ENCODE assay signal across 31 mouse cellular contexts in the genomic region with DNA sequence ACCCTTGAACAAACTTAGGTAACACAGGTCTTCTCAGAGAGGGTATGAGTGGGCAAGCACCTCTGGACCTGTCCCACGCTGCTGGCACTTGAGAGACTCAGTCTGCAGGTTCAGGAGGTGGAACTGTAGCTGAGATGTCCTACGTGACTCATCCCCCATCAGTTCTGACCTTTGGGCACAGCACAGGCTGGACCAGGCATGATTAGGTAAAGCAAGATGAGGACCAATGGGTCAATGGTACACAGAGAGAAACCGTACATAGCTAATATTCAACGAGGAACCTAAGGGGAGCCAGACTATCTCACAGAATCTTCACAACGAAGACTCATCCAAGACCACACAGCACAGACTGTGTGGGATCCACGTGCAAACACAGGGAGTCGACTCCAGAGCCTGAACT. TPM values are rescaled to one million over a fixed set of nuclear protein-coding genes. Genes with fewer than 3 reads are reported as not detected.
DNase-seq lines count a peak whose midpoint lies in the region; ATAC-seq and TF ChIP-seq lines count a peak whose summit lies in the region.
"Had no signal": no experiment of that assay in that cellular context is flagged by ENCODE, and none has a peak within 500 bp of the region (broad histone marks: within the 10 kb centered on the region; RNA-seq: fewer than 3 reads in every experiment).

No protein-coding gene starts in this region.

- no peak for TF ChIP-seq POLR2A in liver, adult 2 months (IDR thresholded peaks at IDR 0.05; ENCODE audit: extremely low read depth, insufficient read depth, low read length)

- no peak overlapping the region for H3K9ac ChIP-seq in liver, adult 2 months (ENCODE audit: low read depth, low read length)
- no peak overlapping the region for H3K9ac ChIP-seq in liver, embryonic 11.5 days (ENCODE audit: low read depth, low read length)
- H3K9ac ChIP-seq in liver, embryonic 16.5 days (ENCODE audit: low read depth, low read length): no peak overlapping the region
- H3K9ac ChIP-seq in liver, postnatal 0 days (replicated peaks): no peak overlapping the region
- H3K9ac ChIP-seq: embryonic facial prominence, embryonic 13.5 days; embryonic facial prominence, embryonic 15.5 days; forebrain, embryonic 12.5 days had no signal

- peaks cover 28% of the 10 kb centered on the region for H3K4me1 ChIP-seq in liver, adult 2 months (ENCODE audit: control insufficient read depth, insufficient read depth, low read length)
- H3K4me1 ChIP-seq in liver, embryonic 11.5 days (replicated peaks; ENCODE audit: control insufficient read depth, insufficient read depth, low read length): peaks cover 4% of the 10 kb centered on the region; the same call in 1 of the 2 replicates
- peaks cover 9% of the 10 kb centered on the region for H3K4me1 ChIP-seq in liver, embryonic 16.5 days (ENCODE audit: control insufficient read depth, low read depth, low read length)
- peaks cover 17% of the 10 kb centered on the region for H3K4me1 ChIP-seq in liver, postnatal 0 days (ENCODE audit: insufficient read depth)
- H3K4me1 ChIP-seq: embryonic facial prominence, embryonic 13.5 days; embryonic facial prominence, embryonic 15.5 days; forebrain, embryonic 12.5 days had no signal

- H3K36me3 ChIP-seq in liver, adult 2 months (ENCODE audit: control insufficient read depth, insufficient read depth, low read length): no peaks in the 10 kb centered on the region
- no peaks in the 10 kb centered on the region for H3K36me3 ChIP-seq in liver, embryonic 11.5 days (ENCODE audit: control insufficient read depth, insufficient read depth, low read length)
- no peaks in the 10 kb centered on the region for H3K36me3 ChIP-seq in liver, embryonic 16.5 days (ENCODE audit: control insufficient read depth, insufficient read depth)
- H3K36me3 ChIP-seq in liver, postnatal 0 days (replicated peaks; ENCODE audit: insufficient read depth, low read length): no peaks in the 10 kb centered on the region
- H3K36me3 ChIP-seq: embryonic facial prominence, embryonic 13.5 days; embryonic facial prominence, embryonic 15.5 days; forebrain, embryonic 10.5 days; forebrain, embryonic 12.5 days had no signal

- H3K27me3 ChIP-seq in liver, adult 2 months (ENCODE audit: control insufficient read depth, insufficient read depth, low read length): no peaks in the 10 kb centered on the region
- H3K27me3 ChIP-seq in liver, embryonic 11.5 days (replicated peaks; ENCODE audit: control insufficient read depth, insufficient read depth, low read length): no peaks in the 10 kb centered on the region
- H3K27me3 ChIP-seq in liver, embryonic 16.5 days (ENCODE audit: control insufficient read depth, insufficient read depth, low read depth, low read length): no peaks in the 10 kb centered on the region
- H3K27me3 ChIP-seq in liver, postnatal 0 days (ENCODE audit: insufficient read depth, low read length): no peaks in the 10 kb centered on the region
- H3K27me3 ChIP-seq: embryonic facial prominence, embryonic 13.5 days; embryonic facial prominence, embryonic 15.5 days; forebrain, embryonic 12.5 days had no signal

- peak overlapping the region; percentile 28; the same call in 1 of the 2 replicates for H3K27ac ChIP-seq in liver, adult 2 months (replicated peaks; ENCODE audit: insufficient read depth, low read depth, low read length)
- H3K27ac ChIP-seq in liver, embryonic 11.5 days (ENCODE audit: low read depth, low read length): no peak overlapping the region
- H3K27ac ChIP-seq in liver, embryonic 16.5 days (ENCODE audit: low read length): no peak overlapping the region
- peak overlapping the region; percentile 57 for H3K27ac ChIP-seq in liver, postnatal 0 days (ENCODE audit: low read depth)
- H3K27ac ChIP-seq: embryonic facial prominence, embryonic 13.5 days; embryonic facial prominence, embryonic 15.5 days; forebrain, embryonic 10.5 days; forebrain, embryonic 12.5 days had no signal

- H3K79me2 ChIP-seq in liver, adult 2 months (ENCODE audit: control insufficient read depth, insufficient read depth, low read length): peaks cover 8% of the 10 kb centered on the region

- peak; percentile 77 for DNase-seq in liver, adult 2 months (ENCODE audit: extremely low read depth, low read depth, low spot score)
- DNase-seq in liver, embryonic 11.5 days (ENCODE audit: low spot score): no peak
- no peak for DNase-seq in liver
- DNase-seq in liver, postnatal 0 days: no peak
- DNase-seq in yolk sac, embryonic 10.5 days (ENCODE audit: low spot score): peak; percentile 70
- DNase-seq in cerebellum, adult 9-10 months: no peak
- no peak for DNase-seq in Muller cell, postnatal 12 days (ENCODE audit: inconsistent ontology term)
- DNase-seq: adrenal gland, adult 8-10 months; adrenal gland, postnatal 14 days; adrenal gland, postnatal 36 days; cerebellum, adult 11-12 months; cerebellum, adult 2 months; cerebellum, adult 9-11 months; cerebellum, postnatal 14 days; cerebellum, postnatal 36 days; embryo, embryonic 11 days had no signal

- H3K9me3 ChIP-seq in liver, embryonic 11.5 days (ENCODE audit: control insufficient read depth, low read length): no peaks in the 10 kb centered on the region
- no peaks in the 10 kb centered on the region for H3K9me3 ChIP-seq in liver, embryonic 16.5 days (replicated peaks; ENCODE audit: control insufficient read depth, low read length)
- H3K9me3 ChIP-seq in liver, postnatal 0 days (ENCODE audit: low read length): no peaks in the 10 kb centered on the region
- H3K9me3 ChIP-seq: embryonic facial prominence, embryonic 13.5 days; embryonic facial prominence, embryonic 15.5 days; forebrain, embryonic 10.5 days; forebrain, embryonic 12.5 days had no signal

- no peak for TF ChIP-seq CTCF in liver, adult 2 months (IDR thresholded peaks at IDR 0.05; ENCODE audit: low read depth, low read length)
- TF ChIP-seq CTCF in liver, postnatal 0 days (IDR thresholded peaks at IDR 0.05; ENCODE audit: low read depth): no peak

- no peak for TF ChIP-seq EP300 in liver, postnatal 0 days (IDR thresholded peaks at IDR 0.05; ENCODE audit: low read depth)

- H3K4me2 ChIP-seq in liver, embryonic 11.5 days: no peak overlapping the region
- no peak overlapping the region for H3K4me2 ChIP-seq in liver, embryonic 16.5 days (ENCODE audit: low read depth, low read length)
- no peak overlapping the region for H3K4me2 ChIP-seq in liver, postnatal 0 days (ENCODE audit: low read depth, low read length)
- H3K4me2 ChIP-seq: embryonic facial prominence, embryonic 13.5 days; embryonic facial prominence, embryonic 15.5 days; forebrain, embryonic 12.5 days had no signal

- H3K4me3 ChIP-seq in liver, adult 2 months (ENCODE audit: insufficient read depth, low read depth, low read length): no peak overlapping the region
- no peak overlapping the region for H3K4me3 ChIP-seq in liver, embryonic 11.5 days (ENCODE audit: low read depth, low read length)
- no peak overlapping the region for H3K4me3 ChIP-seq in liver, embryonic 16.5 days (ENCODE audit: low read depth, low read length)
- no peak overlapping the region for H3K4me3 ChIP-seq in liver, postnatal 0 days (ENCODE audit: low read depth, low read length)
- H3K4me3 ChIP-seq: embryonic facial prominence, embryonic 13.5 days; embryonic facial prominence, embryonic 15.5 days; erythroblast, embryonic 14.5 days; forebrain, embryonic 10.5 days; forebrain, embryonic 12.5 days had no signal

- ATAC-seq in liver, embryonic 11.5 days (replicated peaks; ENCODE audit: low FRiP score): no peak
- ATAC-seq in liver, embryonic 16.5 days (ENCODE audit: low read depth): peak; percentile 72
- ATAC-seq in liver, postnatal 0 days: peak; percentile 75
- ATAC-seq: activated CD4-positive, CD25-positive, alpha-beta regulatory T cell, adult 4 months; forebrain, embryonic 14.5 days; forebrain, embryonic 16.5 days; Patski had no signal

- 36% methylated on average over 7 of the region's 7 CpGs for WGBS in liver, adult 2 months
- WGBS in liver, embryonic 11.5 days: 78% methylated on average over 7 of the region's 7 CpGs
- WGBS in liver, embryonic 16.5 days (ENCODE audit: insufficient replicate concordance): 61% methylated on average over 7 of the region's 7 CpGs
- 62% methylated on average over 7 of the region's 7 CpGs for WGBS in liver, postnatal 0 days (ENCODE audit: insufficient replicate concordance)

RNA-seq across cellular contexts. Expression of a gene that starts 1.6 kb away (rescaled TPM):
- 187 and 323 TPM in 2 replicates for total RNA-seq in liver, adult 2 months (2014; rRNA removed)
- 177 and 239 TPM in 2 replicates for polyA plus RNA-seq in liver, adult 2 months (2012; rRNA removed)
- not detected in 2 replicates for polyA plus RNA-seq in liver, embryonic 11.5 days (2014; fragmentation: Nextera tagmentation; extraction: Ambion mirVana)
- polyA plus RNA-seq in liver, embryonic 16.5 days (2015; fragmentation: Nextera tagmentation; extraction: Ambion mirVana): 0.07 and 14.5 TPM in 2 replicates
- polyA plus RNA-seq in liver, postnatal 0 days (2015; fragmentation: Nextera tagmentation; extraction: Ambion mirVana): 256 and 423 TPM in 2 replicates
- total RNA-seq: common myeloid progenitor, adult 5-6 weeks; ES-E14; MEL had no signal
- polyA plus RNA-seq: activated CD4-positive, CD25-positive, alpha-beta regulatory T cell, adult 4 months; C2C12; embryonic facial prominence, embryonic 11.5 days; embryonic facial prominence, embryonic 13.5 days; erythroblast, embryonic 14.5 days; forebrain, embryonic 10.5 days; forebrain, embryonic 12.5 days; forebrain, embryonic 14.5 days; forebrain, embryonic 16.5 days; Patski had no signal

RNA-seq across cellular contexts. Expression of a gene that starts 3.4 kb away (rescaled TPM):
- 2,319 and 2,365 TPM in 2 replicates for total RNA-seq in liver, adult 2 months (2014; rRNA removed)
- polyA plus RNA-seq in liver, adult 2 months (2012; rRNA removed): 8,710 and 9,739 TPM in 2 replicates
- 1.4 and 4.2 TPM in 2 replicates for polyA plus RNA-seq in liver, embryonic 11.5 days (2014; fragmentation: Nextera tagmentation; extraction: Ambion mirVana)
- polyA plus RNA-seq in liver, embryonic 16.5 days (2015; fragmentation: Nextera tagmentation; extraction: Ambion mirVana): 9.3 and 14.0 TPM in 2 replicates
- 453 and 541 TPM in 2 replicates for polyA plus RNA-seq in liver, postnatal 0 days (2015; fragmentation: Nextera tagmentation; extraction: Ambion mirVana)
- total RNA-seq: common myeloid progenitor, adult 5-6 weeks; ES-E14; MEL had no signal
- polyA plus RNA-seq: activated CD4-positive, CD25-positive, alpha-beta regulatory T cell, adult 4 months; C2C12; embryonic facial prominence, embryonic 11.5 days; embryonic facial prominence, embryonic 13.5 days; embryonic facial prominence, embryonic 15.5 days; erythroblast, embryonic 14.5 days; forebrain, embryonic 10.5 days; forebrain, embryonic 12.5 days; forebrain, embryonic 14.5 days; forebrain, embryonic 16.5 days; Patski had no signal

RNA-seq across cellular contexts. Expression of a gene that starts 10.5 kb away (rescaled TPM):
- total RNA-seq in liver, adult 2 months (2014; rRNA removed): 4,768 and 8,294 TPM in 2 replicates
- polyA plus RNA-seq in liver, adult 2 months (2012; rRNA removed): 7,598 and 8,406 TPM in 2 replicates
- 1,257 and 1,278 TPM in 2 replicates for polyA plus RNA-seq in liver, embryonic 11.5 days (2014; fragmentation: Nextera tagmentation; extraction: Ambion mirVana)
- 6,810 and 7,451 TPM in 2 replicates for polyA plus RNA-seq in liver, embryonic 16.5 days (2015; fragmentation: Nextera tagmentation; extraction: Ambion mirVana)
- polyA plus RNA-seq in liver, postnatal 0 days (2015; fragmentation: Nextera tagmentation; extraction: Ambion mirVana): 27,203 and 27,647 TPM in 2 replicates
- total RNA-seq: common myeloid progenitor, adult 5-6 weeks had no signal
- polyA plus RNA-seq: activated CD4-positive, CD25-positive, alpha-beta regulatory T cell, adult 4 months; C2C12; Patski had no signal

RNA-seq across cellular contexts. Expression of a gene that starts 29.6 kb away (rescaled TPM):
- 771 and 1,014 TPM in 2 replicates for total RNA-seq in liver, adult 2 months (2014; rRNA removed)
- polyA plus RNA-seq in liver, adult 2 months (2012; rRNA removed): 2,298 and 3,079 TPM in 2 replicates
- polyA plus RNA-seq in liver, embryonic 11.5 days (2014; fragmentation: Nextera tagmentation; extraction: Ambion mirVana): 0.21 and 0.38 TPM in 2 replicates
- polyA plus RNA-seq in liver, embryonic 16.5 days (2015; fragmentation: Nextera tagmentation; extraction: Ambion mirVana): 0.67 and 1.1 TPM in 2 replicates
- 771 and 869 TPM in 2 replicates for polyA plus RNA-seq in liver, postnatal 0 days (2015; fragmentation: Nextera tagmentation; extraction: Ambion mirVana)
- total RNA-seq: common myeloid progenitor, adult 5-6 weeks; MEL had no signal
- polyA plus RNA-seq: activated CD4-positive, CD25-positive, alpha-beta regulatory T cell, adult 4 months; C2C12; cerebellum, adult 2 months; embryonic facial prominence, embryonic 11.5 days; embryonic facial prominence, embryonic 13.5 days; embryonic facial prominence, embryonic 15.5 days; erythroblast, embryonic 14.5 days; forebrain, embryonic 10.5 days; forebrain, embryonic 12.5 days; forebrain, embryonic 14.5 days; forebrain, embryonic 16.5 days; Patski had no signal

RNA-seq across cellular contexts. Expression of a gene that starts 34.0 kb away (rescaled TPM):
- 25.9 and 42.4 TPM in 2 replicates for total RNA-seq in liver, adult 2 months (2014; rRNA removed)
- polyA plus RNA-seq in liver, adult 2 months (2012; rRNA removed): 19.5 and 23.0 TPM in 2 replicates
- polyA plus RNA-seq in liver, embryonic 11.5 days (2014; fragmentation: Nextera tagmentation; extraction: Ambion mirVana): 92.6 and 96.7 TPM in 2 replicates
- polyA plus RNA-seq in liver, embryonic 16.5 days (2015; fragmentation: Nextera tagmentation; extraction: Ambion mirVana): 20.5 and 23.6 TPM in 2 replicates
- 20.6 and 21.8 TPM in 2 replicates for polyA plus RNA-seq in liver, postnatal 0 days (2015; fragmentation: Nextera tagmentation; extraction: Ambion mirVana)

Comparison
In these comparisons a context has a peak if more than half of its experiments do, and no peak if none do; other contexts are left out.
1. DNase-seq: peak in liver, adult 2 months (single experiment) and yolk sac, embryonic 10.5 days (single experiment); none in liver, embryonic 11.5 days (single experiment), liver (single experiment), liver, postnatal 0 days (single experiment), cerebellum, adult 9-10 months (single experiment) and Muller cell, postnatal 12 days (single experiment).
2. H3K27ac ChIP-seq: peak in liver, adult 2 months (single experiment) and liver, postnatal 0 days (single experiment); none in liver, embryonic 11.5 days (single experiment) and liver, embryonic 16.5 days (single experiment).
3. RNA of a gene that starts 3.4 kb away (polyA plus RNA-seq): 8,710 to 9,739 TPM in liver, adult 2 months and 453 to 541 TPM in liver, postnatal 0 days; 9.3 to 14.0 TPM in liver, embryonic 16.5 days and 1.4 to 4.2 TPM in liver, embryonic 11.5 days; every median in the first group is over 10 times any median in the second.